Mouse (Mus musculus) kidney, adult 2 months (tissue): ENCODE results near the gene Msh4. TPM values are rescaled to one million over a fixed set of nuclear protein-coding genes. Genes with fewer than 3 reads are reported as not detected.

Experiments used
- DNase-seq: peaks from one replicate; pipeline ENCODE4 v3.0.0; 2021
- H3K27ac ChIP-seq: fragments of 200-500 bp; 2 replicates; pipeline ENCODE4 v1.5.1; 2012; ENCODE audit warnings: low read depth, low read length, control low read depth, inconsistent platforms; ENCODE audit not compliant: insufficient read depth
- H3K27me3 ChIP-seq: fragments of 200-500 bp; replicated peaks from 2 replicates; pipeline ENCODE4 v1.6.1; 2012; ENCODE audit warnings: mild to moderate bottlenecking, moderate library complexity, low read length, inconsistent platforms; ENCODE audit not compliant: control insufficient read depth, insufficient read depth
- H3K36me3 ChIP-seq: fragments of 200-500 bp; 2 replicates; pipeline ENCODE4 v1.6.1; 2012; ENCODE audit warnings: mild to moderate bottlenecking, moderate library complexity, low read length, inconsistent platforms; ENCODE audit not compliant: control insufficient read depth, insufficient read depth
- H3K4me1 ChIP-seq: fragments of 200-500 bp; 2 replicates; pipeline ENCODE4 v1.6.1; 2011; ENCODE audit warnings: low read length; ENCODE audit not compliant: control insufficient read depth, insufficient read depth
- H3K4me3 ChIP-seq: fragments of 200-500 bp; 2 replicates; pipeline ENCODE4 v1.5.1; 2011; ENCODE audit warnings: mild to moderate bottlenecking, low read depth, low read length, control low read depth; ENCODE audit not compliant: insufficient read depth
- CTCF ChIP-seq: fragments of 200-500 bp; conservative IDR thresholded peaks from 2 replicates; pipeline ENCODE4 v1.5.1; 2011; ENCODE audit warnings: low read depth, mild to moderate bottlenecking, control low read depth, low read length, moderate library complexity, mixed read lengths; ENCODE audit not compliant: insufficient read depth, insufficient read length
- POLR2A ChIP-seq: fragments of 200-500 bp; IDR thresholded peaks from one replicate; pipeline ENCODE4 v1.6.1; 2011; ENCODE audit warnings: low read depth, low read length, control low read depth
- WGBS: fragments of 180-500 bp; shearing (Covaris S2); methylation state at CpG from one replicate; pipeline ENCODE4 v1.1.7; 2018; 5-methylcytosine and 5-hydroxymethylcytosine counted together
- polyA plus RNA-seq: library from polyadenylated mRNA; depleted of rRNA; stranded (reverse); fragments of >200 nt; gene quantifications from 2 replicates; pipeline ENCODE4 v1.2.3, GENCODE M21; 2012; rRNA removed

Gene Msh4
- 0.04 and 0.06 TPM in 2 replicates for polyA plus RNA-seq

- Histone ChIP-seq H3K4me3 (no peak within 1 kb of the TSS), H3K27me3 (no peaks in the 10 kb centered on the region), H3K36me3 (peaks cover 22% of the 10 kb centered on the region), H3K4me1 (peaks cover 19% of the 10 kb centered on the region), H3K27ac (no peak within 1 kb of the TSS)
- WGBS: 72% methylated on average over 9 of the region's 9 CpGs
- no peak for DNase-seq
- TF ChIP-seq CTCF (no peak), POLR2A (no peak)
Observed at GRCm38 (mm10) chr3:153906136-153906871, at the start of gene Msh4. Gene Msh4, minus strand, starts transcription at chr3:153906138.

GRCm38 (mm10) chr3:153948176-153948575 is 42.2 kb upstream of the Msh4 start:
- H3K36me3 ChIP-seq: no peaks in the 10 kb centered on the region
- H3K27ac ChIP-seq: peak overlapping the region; percentile 46; the same call in 1 of the 2 replicates
- TF ChIP-seq POLR2A: no peak
- no peak for TF ChIP-seq CTCF
- H3K27me3 ChIP-seq: no peaks in the 10 kb centered on the region
- peaks cover 5% of the 10 kb centered on the region for H3K4me1 ChIP-seq
- peak; percentile 70 for DNase-seq
- no peak overlapping the region for H3K4me3 ChIP-seq
- WGBS: 43% methylated on average over 2 of the region's 2 CpGs

DNA sequence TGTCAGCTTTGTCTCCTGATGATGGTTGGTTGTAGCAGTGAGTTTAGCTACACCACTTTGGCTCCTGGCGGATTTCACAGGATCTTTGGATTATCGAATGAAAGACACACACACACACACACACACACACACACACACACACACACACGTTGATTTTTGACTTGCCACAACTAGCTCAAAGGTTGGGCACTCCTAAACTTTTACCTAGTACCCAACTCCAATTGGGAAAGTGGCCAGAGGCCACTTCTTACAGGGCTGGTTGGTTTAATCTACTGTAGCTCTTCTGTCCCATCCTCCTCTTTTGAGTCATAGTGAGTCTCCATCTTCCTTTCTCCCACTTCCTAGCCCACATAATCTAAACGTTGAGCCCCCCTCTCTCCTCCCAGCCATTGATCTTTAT is 41.3 kb upstream of the Msh4 start:
- TF ChIP-seq POLR2A: no peak
- Histone ChIP-seq H3K4me1 (peaks cover 9% of the 10 kb centered on the region), H3K36me3 (no peaks in the 10 kb centered on the region), H3K27ac (no peak overlapping the region), H3K27me3 (no peaks in the 10 kb centered on the region), H3K4me3 (no peak overlapping the region)
- DNase-seq: peak; percentile 54
- 59% methylated on average over 4 of the region's 4 CpGs for WGBS

DNA sequence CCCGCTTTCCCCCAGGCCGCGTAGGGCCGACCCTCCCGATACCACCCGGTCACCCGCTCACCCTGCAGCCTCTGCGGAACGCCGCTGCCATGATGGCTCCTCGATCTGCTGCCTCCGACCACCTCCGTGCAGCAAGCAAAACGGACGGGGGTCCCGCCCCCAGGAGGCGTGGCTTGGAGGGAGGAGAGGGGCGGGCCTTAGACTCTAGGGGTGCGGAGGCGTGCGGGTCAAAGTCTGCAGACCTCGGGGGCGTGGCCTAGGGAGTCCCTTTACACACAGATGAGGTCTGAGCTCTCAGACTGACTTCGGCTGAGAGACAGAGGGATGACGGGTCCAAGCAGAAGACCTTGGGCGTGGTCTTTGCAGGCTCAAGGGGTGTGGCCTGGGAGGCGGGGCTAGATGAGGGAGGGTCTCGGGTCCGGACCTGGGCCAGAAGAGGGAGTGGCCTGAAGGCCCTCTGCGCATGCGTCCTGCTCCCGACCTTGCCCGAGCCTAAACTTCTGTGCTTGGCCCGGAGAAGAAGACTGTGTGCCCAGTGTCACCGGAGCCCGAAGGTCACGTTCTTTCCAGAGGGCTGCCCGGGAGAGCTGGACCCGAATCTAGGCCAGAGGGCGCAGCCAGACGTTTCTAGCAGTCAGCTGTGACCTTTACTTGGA is 38.5 kb upstream of the Msh4 start, which contains the start of gene Acadm:
Gene Acadm (minus strand): TSS at position 298 of the 656 bp plus-strand sequence.
- H3K27ac ChIP-seq: peak within 1 kb of the TSS; percentile 87
- peak; percentile 99 for DNase-seq
- no peaks in the 10 kb centered on the region for H3K27me3 ChIP-seq
- under 1% methylated on average over 41 of the region's 41 CpGs for WGBS
- peaks cover 9% of the 10 kb centered on the region for H3K4me1 ChIP-seq
- TF ChIP-seq CTCF: no peak
- peak; percentile 91 for TF ChIP-seq POLR2A
- H3K4me3 ChIP-seq: peak within 1 kb of the TSS; percentile 76
- peaks cover 3% of the 10 kb centered on the region for H3K36me3 ChIP-seq

DNA sequence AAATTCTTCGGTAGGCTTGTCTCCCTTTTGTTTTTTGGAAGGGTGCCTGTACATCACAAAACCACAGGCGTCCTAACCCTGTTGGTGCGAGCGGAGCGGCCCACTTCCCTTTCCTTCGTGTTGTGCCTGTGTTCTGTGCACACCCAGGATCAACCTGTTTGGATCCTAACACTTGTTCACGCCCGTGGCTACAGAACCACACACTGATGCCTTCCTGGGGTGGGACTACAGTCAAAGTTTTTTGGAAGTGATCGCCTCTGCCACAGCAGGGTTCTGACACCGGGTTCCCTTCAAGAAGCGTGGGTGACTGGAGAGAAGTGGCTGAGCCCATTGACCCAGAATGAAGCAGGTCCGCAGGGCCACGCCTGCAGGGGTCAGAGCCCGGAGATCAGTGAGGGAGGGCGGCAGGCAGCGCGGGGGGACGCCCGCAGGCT is 38.0 kb upstream of the Msh4 start:
- Histone ChIP-seq H3K27me3 (no peaks in the 10 kb centered on the region), H3K27ac (peak overlapping the region; percentile 87), H3K4me1 (peaks cover 9% of the 10 kb centered on the region), H3K4me3 (peak overlapping the region; percentile 76), H3K36me3 (peaks cover 3% of the 10 kb centered on the region)
- no peak for TF ChIP-seq CTCF
- no peak for TF ChIP-seq POLR2A
- DNase-seq: no peak
- under 1% methylated on average over 19 of the region's 19 CpGs for WGBS

DNA sequence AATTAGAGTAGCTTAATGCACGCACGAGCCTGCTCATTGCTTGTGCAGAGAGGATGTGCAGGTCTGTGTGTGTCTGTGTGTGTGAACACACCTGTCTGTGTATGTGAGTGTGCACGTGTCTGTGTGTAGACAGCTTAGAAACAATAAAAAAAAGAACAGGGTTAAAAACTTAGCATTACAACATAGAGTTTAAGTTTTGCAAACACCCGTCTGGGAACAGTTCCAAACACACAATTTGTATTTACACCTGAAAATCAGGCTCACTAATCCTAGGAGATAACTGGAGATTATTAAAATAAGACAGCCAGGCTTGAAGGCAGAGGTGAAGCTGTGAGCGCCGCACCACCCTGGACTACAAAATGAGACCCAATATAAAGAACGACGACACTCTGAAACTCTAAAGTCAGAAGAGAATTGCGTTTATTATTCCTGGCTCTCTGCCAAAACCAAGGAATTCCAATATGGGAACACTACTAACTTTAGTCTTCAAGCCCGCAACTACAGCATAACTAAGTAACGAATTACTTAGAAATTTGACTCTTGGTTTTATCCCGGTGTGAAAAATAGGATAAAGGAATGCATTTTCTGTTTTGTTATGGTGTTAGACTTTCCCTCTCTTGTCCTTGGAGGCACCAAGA is 37.2 kb upstream of the Msh4 start:
- TF ChIP-seq POLR2A (no peak), CTCF (no peak)
- Histone ChIP-seq H3K36me3 (peaks cover 3% of the 10 kb centered on the region), H3K27me3 (no peaks in the 10 kb centered on the region), H3K4me1 (peaks cover 9% of the 10 kb centered on the region), H3K4me3 (peak overlapping the region; percentile 43), H3K27ac (peak overlapping the region; percentile 87; the same call in 1 of the 2 replicates)
- DNase-seq: peak; percentile 67
- 14% methylated on average over 12 of the region's 12 CpGs for WGBS

DNA sequence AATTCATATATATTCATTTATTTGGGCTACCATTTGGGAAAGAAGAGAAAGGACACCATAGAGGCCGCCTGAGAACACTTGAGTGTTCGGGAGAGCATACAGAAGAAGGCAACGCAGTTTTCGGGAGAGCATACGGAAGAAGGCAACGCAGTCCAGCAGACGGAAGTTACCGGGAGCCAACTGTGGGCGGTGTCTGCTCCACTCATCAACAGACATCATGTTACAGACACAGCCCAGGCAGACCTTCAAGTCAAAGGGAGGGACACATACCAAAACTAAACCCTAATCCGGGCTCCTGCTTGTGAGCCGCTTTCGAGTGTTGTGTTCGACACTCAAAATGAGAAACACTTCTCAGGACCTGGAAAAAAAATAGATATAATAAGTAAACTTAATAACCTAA is 35.7 kb upstream of the Msh4 start:
- no peak for DNase-seq
- 89% methylated on average over 13 of the region's 13 CpGs for WGBS
- Histone ChIP-seq H3K36me3 (peaks cover 3% of the 10 kb centered on the region), H3K27me3 (no peaks in the 10 kb centered on the region), H3K4me1 (peaks cover 12% of the 10 kb centered on the region), H3K4me3 (no peak overlapping the region), H3K27ac (no peak overlapping the region)
- no peak for TF ChIP-seq CTCF
- TF ChIP-seq POLR2A: no peak
